1 mouse cellular context compared by ENCODE assay signal in genomic region chr12:84940343-84940742, GRCm38 (mm10).
TF ChIP-seq lines count a peak whose summit lies in the region.

No protein-coding gene starts in this region.

TF ChIP-seq in CH12.LX, 34 proteins besides CTCF, POLR2A, EP300 and RAD21 (continued from another document):
- TF ChIP-seq CHD2 (IDR thresholded peaks at IDR 0.05; ENCODE audit: low read length) (peak; percentile 71), MAZ (IDR thresholded peaks at IDR 0.05; ENCODE audit: low read depth, low read length) (0 out of 2 replicates have a peak, but pooled peaks have one; percentile 36)
